Mouse (Mus musculus) myocyte (in vitro differentiated cells): ENCODE measurements around the gene Gsta1.
"Not testable (repeated sequence)": the region's sequence is repeated elsewhere in the genome, so short reads cannot be mapped to it uniquely, and the experiment has no call there.

Experiments used
- CEBPB ChIP-seq: IDR thresholded peaks from 2 replicates; pipeline ENCODE4 v1.6.1; 2011; ENCODE audit warnings: mild to moderate bottlenecking, moderate library complexity; ENCODE audit not compliant: poor library complexity, insufficient read depth, severe bottlenecking
- E2F4 ChIP-seq: IDR thresholded peaks from one replicate; pipeline ENCODE4 v1.6.1; 2011; ENCODE audit warnings: mild to moderate bottlenecking, control low read depth, moderate library complexity; ENCODE audit not compliant: insufficient read depth
- MAX ChIP-seq: IDR thresholded peaks from one replicate; pipeline ENCODE4 v1.6.1; 2011; ENCODE audit warnings: low read depth, mild to moderate bottlenecking, control low read depth
- MYOG ChIP-seq, 3 experiments: IDR thresholded peaks; one replicate each; pipeline ENCODE4 v1.6.1; 2011; ENCODE audit warnings: control low read depth in 2 of 3, low read depth in 2 of 3, mild to moderate bottlenecking in 2 of 3; ENCODE audit not compliant: insufficient read length in 2 of 3, control insufficient read depth in 1 of 3, insufficient read depth in 1 of 3
- POLR2A ChIP-seq: IDR thresholded peaks from one replicate; pipeline ENCODE4 v1.6.1; 2011; ENCODE audit warnings: low read depth, mild to moderate bottlenecking, control low read depth, moderate library complexity; ENCODE audit not compliant: insufficient read length
- POLR2AphosphoS2 ChIP-seq: IDR thresholded peaks from one replicate; pipeline ENCODE4 v1.6.1; 2011; ENCODE audit warnings: low read depth, control low read depth; ENCODE audit not compliant: insufficient read length
- REST ChIP-seq: IDR thresholded peaks from one replicate; pipeline ENCODE4 v1.6.1; 2011; ENCODE audit warnings: mild to moderate bottlenecking, control low read depth, moderate library complexity; ENCODE audit not compliant: insufficient read depth, insufficient read length
- TCF12 ChIP-seq: IDR thresholded peaks from one replicate; pipeline ENCODE4 v1.6.1; 2011; ENCODE audit warnings: mild to moderate bottlenecking, control low read depth; ENCODE audit not compliant: poor library complexity, insufficient read depth, severe bottlenecking
- USF1 ChIP-seq: IDR thresholded peaks from one replicate; pipeline ENCODE4 v1.6.1; 2011; ENCODE audit warnings: low read depth, mild to moderate bottlenecking, control low read depth, moderate library complexity

DNA sequence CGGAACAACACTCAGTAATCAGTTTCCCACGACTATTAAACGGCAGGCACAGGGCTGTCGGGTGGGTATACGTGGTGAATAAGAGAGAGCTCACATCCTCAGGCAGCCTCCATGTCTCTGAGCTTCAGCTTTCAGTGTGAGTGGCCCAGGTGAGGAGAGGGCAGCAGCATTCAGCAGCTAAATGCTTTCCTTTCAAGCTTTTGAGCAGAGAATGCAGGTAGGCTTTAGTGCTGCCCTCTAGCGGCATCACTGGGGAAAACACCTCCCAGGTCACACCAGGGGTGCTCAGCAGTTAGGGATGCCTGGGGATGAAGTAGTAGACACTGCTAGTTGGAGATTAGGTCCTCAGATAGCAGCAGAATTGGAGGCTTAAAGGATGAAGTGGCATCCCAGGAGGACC is 29.2 kb downstream of the Gsta1 start:
- TF ChIP-seq MAX; CEBPB; MYOG (IDR thresholded peaks at IDR 0.05; ENCODE audit: control insufficient read depth in 1 of 3, insufficient read depth in 1 of 3, insufficient read length in 2 of 3, low read depth in 2 of 3); USF1; POLR2A; POLR2AphosphoS2; TCF12; E2F4; REST: not testable (repeated sequence)
